Mouse (Mus musculus) regulatory T cell (primary cell): ENCODE measurements at regions not wholly inside any gene's neighbourhood (a gene's known extent, or its start where the extent isn't known, plus 50 kb on each side); places are given as distances from the start of the nearest gene placed in this dataset.

Source experiments
- in situ Hi-C: fragments of 300-600 bp; cut with MboI, MseI; formaldehyde crosslinking; loops from one replicate; pipeline ENCODE4 v1.15.1; 2025; ENCODE audit warnings: high pct_unique_total_duplicates

DNA sequence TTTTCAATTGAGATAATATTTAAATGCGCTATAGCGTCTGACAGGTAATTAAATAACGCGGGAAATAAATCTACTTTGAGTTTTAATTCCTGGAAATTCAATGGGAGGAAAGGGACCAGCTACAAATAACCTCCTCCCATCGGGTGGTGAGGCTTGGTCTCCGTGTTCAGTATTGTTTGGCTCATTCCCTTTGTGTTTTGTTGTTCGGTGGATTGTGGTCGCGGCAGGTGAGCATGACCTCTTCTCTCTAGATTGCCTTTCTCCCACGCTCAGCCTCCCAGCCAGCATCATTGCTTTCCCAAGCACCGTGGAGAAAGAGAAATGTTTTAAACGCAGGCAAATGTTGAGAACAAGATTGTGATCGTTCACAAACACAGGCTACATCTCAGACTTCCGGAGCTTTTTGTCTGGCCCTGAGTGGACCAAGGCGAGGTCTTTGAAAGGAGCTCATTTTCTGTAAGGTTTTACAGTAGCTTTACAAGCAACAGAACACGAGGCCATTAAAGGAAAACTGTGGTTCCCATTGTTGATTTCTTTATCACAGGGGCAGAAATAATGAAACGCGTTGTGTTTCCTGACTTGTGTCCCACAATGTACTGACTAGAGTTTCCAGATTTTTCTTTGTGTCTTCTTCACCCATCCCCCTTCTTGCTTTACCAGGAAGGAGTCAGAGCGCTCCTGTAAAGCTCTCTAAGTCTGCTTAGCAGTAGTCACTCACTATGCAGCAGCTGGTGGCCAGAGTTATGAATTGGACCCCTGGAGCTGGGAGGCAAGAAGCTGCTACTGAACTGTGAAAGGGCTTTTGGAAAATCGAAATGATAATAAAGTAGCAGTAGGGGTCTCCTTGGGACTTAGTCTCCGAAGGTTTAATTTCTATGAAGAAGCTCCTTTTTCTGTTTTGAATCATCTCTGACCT, 337.7 kb downstream of the Galc start:
- in situ Hi-C loops = no loop called here

DNA sequence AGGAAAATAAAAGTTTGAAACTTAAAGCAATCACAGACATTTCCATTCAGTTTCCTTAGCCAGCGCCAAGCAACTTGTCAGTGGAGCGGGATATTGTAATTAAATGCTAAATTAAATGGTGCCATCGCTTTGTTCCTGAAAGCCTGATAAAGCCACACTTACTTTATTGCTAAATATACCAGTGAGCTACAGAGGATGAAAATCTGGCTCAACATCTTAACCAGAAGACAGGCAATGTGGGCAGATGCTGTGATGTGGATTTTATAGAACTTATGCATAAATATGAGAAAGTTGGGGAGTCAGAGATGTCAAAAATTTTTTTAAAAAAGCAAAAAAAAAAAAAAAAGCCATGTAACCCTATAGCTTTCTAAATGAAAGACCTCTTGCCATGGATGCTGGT, 340.8 kb downstream of the Galc start:
- in situ Hi-C loops = no loop called here

DNA sequence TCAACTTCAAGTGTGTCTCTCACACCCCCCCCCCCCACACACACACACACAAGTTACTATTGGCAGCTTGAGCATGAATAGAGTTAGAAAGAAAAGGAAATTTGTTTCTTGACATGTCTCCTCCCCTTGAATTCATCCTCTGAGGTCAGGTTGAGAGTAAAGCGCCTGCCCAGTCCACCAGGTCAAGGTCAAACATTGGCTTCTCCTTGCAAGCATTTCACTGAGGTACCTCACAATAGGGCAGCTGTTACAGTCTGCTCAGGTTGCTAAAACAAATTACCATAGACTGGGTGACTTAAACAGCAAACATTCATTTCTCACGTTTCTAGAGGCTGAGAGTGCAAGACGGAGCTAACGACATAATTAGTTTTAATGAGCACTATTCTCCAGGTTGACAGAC, 344.2 kb downstream of the Galc start:
- in situ Hi-C loops = no loop called here

DNA sequence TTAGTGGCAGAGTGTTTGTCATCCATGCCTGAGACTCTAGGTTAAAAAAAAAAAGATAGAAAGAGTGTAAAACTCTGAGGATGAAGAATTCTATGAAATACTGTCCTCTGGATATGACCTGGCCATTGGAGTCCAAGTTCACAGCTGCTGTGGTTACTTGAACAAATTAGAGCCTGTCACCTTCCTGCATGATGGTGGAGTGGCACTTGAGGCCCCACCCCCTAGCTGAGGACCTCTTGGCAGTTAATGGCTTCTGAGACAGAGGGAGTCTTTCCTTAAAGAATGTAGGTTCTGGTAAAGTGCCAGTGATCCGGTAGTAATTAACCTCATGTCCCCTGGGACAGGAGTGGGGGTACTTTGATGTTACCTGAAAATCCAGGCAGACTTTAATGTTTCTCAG, 346.5 kb downstream of the Galc start:
- in situ Hi-C loops = no loop called here

DNA sequence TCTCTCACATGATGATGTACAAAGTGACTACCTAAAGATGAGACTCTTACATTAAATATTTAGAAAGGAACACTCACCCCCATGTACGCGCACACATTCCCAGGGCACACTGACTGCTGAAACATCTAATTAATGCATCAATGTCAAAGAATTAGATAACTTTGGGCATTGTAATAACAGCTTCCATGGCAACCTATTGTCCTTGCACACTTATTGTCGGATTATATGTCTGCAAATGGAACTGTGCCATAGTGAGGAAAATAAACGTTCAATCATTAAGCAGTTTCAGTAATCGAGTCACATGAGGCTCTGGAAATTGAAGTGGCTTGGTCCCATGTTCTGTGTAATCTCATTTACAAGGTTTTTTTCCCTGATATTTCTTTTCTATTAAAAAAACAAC, 360.0 kb downstream of the Galc start:
- in situ Hi-C loops = no loop called here

DNA sequence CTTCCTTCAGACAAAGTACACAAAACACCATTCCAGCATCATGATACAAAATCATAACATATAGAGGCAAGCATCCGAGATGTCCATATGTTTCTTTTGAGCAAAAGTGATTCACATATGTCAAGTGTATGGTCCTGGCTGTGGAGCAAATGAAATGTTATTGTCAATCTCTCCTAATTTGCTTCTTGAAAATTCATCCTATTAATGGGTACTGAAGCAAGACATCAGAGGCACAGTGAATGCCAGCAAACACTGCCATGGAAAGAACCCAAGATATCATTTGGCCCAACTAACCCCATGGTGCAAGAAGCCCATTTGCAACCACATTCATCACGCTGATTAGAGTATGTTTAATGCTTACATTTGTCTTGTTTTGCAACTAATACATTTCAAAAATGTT, 361.1 kb downstream of the Galc start:
- in situ Hi-C loops = no loop called here

DNA sequence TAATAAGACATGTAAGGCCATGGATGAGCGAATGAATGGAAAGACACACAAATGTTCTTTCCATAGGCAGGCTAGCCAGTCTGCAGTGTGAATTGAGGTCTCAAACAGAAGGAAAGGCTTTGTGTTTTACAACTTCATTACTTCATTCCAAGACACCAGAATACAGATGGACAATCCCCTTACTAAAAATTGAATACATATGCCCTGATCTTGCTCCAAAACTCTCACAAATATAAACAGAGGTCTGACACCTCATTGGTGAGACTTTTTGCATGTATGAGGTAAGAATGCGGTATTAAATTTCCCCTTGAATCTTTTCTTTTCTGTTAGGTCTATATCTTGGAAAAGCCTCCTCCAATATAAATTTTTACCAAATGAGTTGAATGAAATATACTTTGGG, 363.3 kb downstream of the Galc start:
- in situ Hi-C loops = no loop called here

DNA sequence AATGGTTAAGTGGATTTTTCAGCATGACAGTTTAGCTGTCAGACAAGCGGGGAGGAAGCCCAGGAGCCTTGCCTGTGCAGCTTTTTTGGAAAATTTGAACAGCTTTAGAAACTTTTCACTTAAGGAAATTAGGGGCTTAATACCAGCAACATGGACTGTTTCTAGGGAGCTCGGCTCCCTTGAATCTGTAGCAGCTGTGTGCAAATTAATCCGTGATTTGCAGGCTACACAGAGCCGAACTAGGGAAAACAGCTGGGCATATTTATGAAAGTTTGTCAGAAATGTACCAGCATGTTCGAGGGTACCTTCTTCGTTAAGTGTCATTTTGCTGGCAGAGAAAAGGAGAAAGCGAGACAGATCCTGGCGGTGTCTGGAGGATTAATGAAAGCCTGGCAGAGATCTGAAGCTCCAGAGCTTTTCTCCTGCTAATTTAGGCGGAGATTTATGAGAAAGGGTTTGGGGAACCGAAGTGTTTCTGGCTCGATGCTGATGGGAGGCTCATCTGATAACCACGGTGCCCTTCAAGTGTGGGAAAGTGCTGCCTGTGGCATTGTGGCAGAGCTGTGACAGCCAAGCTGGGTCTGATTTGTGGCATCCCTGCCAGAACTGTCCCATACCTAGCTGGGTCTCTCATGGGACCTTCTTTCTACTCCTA, 370.3 kb downstream of the Galc start:
- in situ Hi-C loops = no loop called here

DNA sequence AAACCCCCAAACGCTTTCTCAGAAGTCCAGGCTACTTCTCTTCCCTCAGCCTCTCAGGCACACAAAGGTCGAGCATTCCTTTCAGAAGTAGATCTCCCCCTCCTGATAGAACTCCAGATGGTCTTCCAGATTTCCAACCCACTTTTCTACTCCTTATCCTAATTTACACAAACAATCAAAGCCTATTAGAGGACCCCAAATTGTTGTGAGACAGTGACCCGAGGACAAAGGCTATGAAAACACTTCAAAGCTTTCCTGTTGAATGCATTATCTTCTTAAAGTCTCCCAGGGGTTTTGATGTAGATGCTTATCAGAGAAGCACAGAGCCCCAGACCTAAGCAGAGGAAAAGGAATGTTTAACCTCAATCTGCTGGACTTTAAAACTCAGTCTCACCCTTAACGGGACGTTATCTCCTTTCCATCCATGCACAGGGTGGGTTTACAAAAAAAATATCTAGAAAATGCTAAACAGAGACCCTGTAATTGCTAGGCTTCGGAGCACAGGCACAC, 370.9 kb downstream of the Galc start:
- in situ Hi-C loops = no loop called here

DNA sequence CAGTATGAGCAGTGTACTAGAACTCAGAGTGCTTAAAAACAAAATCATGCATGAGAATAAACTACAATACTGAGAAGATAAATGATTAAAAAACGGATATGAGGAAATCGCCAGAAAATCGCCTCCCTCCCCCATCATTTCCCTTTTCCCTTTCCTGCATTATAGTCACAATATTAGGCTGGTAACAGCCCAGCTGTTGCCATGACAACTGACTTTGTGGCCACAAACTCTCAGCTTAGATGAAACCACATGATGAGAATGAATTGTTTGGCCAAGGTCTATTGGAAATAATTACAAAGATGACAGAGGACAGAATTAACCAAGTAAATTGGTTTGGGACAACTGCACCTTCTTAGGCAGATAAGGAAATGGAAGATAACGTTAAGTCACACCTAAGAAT, 376.8 kb downstream of the Galc start:
- in situ Hi-C loops = no loop called here

DNA sequence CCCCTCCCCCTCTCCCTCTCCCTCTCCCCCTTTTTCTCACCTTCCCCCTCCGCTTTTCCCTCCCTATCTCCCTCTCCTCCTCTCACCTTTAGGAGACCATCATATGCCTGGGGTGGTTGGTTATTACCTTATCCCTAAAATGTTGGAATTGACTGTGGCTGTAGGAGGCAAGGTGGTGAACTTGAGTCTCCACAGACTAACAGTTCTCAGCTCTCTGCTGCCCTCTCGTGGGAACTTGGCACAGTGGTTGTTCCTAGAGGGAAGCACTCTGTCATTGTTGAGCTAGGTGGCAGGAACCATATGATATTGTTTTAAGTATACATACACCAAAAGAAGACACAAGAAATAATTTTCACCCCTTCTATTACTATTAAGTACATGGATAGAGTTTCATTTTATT, 386.9 kb downstream of the Galc start:
- in situ Hi-C loops = no loop called here

DNA sequence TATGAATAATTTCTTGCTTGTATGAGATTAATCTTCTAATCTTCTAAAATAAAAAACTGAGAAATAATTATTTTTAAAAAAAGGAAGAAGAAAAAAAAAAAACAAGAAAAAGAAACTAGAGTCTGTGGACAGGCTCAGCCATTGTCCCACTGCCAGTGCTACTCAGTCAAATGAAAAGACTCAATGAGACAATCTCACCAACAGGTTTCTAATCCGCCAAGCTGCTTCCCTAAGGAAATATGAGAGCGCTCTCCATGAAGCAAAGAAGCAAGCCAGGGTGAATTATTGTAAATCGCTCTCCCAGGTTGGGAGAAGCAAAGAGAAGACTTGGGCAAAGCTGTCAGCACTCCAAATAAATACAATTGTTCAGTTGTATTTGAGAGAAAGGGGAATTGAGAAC, 396.3 kb downstream of the Galc start:
- in situ Hi-C loops = no loop called here

DNA sequence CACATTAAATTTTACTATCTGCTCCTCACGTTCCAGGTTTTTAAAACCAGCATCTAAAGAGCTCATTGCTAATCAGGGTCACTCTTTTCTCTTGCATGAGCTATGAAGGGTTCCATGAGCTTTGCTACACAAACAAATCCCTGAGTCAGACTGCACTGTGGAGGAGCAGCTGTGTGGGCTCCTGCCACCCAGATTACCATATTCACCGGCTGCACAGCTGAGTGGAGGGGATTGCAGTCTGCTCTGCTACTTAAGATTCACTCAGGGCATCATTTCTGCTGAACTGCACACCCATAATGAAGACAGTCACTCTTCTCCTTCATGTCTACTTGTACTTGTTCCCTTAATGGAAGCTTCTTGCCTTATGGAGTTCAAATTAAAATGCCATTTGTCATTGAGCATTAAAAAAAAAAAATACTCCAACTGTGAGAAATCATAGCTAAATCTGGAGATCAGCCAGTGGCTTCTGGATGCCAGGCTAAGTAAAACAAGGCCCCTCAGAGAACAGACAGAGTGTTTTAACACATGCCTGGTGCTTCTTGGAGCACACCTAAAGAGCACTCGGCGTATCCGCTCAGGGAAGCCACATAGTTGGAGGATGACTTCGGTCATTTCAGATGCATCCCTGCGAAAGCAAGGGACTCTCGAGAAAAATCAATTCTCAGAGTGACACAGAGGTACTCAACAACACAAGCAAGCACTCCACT, 422.9 kb downstream of the Galc start:
- in situ Hi-C loops = no loop called here

DNA sequence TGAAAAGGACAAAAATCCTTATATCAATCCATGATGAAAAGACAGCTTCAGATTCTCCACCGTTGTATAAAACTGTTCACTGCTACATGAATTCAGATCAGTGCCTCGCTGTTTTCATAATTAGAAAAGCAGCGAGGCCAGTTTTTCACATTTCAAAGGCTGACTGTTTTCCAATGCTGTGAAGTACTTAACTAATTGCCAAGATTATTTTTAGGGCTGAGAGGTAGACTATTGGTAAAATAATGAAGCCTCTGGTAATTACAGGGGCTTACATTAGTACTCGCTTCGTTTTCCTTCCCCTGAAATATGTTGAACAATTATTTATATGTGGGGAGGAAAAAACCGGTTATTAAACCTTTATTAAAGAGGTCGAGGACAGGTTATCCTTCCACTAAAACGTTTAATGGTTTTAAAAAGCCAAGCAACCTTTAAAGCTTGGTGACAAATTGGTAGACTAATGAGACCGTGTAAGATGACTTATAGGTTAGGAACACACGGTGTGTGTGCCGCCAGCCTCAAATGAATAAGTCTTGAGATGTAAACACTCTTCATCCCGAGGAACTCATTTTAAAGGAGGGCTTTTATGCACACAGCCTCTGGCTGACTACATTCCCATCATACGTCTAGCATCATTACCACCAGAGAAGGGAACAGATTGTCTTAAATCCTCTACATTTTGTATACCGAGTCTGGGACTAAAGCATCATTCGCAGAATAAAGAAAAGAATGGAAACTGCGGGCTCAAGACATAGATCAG, 465.7 kb downstream of the Galc start:
- in situ Hi-C loops = no loop called here

DNA sequence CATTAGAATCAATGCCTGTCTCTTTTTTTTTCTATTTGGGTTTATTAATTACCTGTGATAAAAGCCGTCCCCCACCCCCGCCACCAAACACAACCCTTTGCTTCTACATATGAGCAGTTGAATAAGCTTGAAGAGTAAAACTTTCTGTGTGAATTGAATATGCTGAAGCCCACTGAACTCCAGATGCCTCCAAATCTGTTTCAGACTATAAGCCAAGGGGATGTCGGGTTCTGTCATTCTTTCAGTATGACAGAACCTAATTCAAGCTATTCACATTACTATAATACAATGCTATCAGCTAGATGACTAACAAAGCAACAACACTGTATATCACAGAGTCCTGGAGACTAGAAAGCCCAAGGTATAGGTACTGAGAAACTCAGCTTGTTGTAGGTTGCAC, 475.8 kb downstream of the Galc start:
- in situ Hi-C loops = loop anchor here (5.0 kb wide), 1 partner anchor 51 kb away; no protein-coding TSS in a partner anchor

DNA sequence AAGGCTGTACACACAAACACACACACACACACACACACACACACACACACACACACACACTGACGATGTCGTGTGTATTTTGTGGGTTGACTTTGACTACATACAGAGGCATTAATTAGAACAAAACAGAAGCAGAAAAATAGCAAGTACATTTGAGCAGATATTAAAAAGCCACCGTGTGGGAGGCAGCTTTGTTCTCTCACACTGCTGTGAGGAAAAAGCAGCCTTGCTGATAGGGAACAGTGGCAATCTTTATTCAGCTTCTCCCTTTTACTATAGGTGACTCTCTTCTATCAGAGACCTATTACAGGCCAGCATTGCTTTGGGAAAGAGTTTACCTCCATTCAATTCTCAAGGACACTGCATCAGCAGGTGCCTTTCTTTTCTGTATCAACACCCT, 500.1 kb downstream of the Galc start:
- in situ Hi-C loops = no loop called here

DNA sequence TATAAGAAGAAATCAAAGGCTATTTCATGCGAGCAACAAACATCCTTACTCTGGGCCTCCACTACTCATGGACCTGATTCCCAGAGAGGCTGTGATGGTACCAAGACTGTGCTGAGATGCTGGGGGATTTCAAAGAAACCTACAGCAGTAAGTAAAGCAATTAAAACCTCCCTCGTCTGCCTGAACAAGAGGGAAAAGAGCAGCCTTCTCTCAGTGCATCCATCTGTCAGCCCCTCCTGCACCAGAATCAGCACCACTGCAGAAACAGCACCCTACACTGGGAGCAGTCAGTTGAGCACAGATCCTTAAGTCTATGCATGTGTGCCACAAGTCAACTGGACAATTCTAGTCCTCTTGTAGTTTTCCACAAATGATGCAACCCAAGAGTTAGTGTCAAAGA, 500.6 kb downstream of the Galc start:
- in situ Hi-C loops = no loop called here

DNA sequence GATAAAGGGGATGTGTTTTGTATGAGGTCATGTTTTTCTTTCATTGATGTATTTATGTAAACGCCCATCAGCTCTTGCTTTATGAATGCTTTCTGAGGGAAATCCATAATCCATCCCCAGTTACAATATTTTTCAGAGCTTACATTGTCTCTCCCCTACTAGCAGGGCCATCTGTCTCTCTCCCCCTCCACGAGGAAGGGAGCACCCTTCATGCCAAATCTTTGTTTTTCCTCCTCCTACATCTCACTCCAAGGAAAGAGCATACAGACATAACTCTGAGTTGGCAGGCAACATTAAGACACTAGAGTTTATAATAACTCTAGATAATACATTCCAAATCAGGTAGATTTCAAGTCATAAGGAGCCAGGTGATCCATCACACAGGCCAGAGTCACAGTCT, 509.1 kb downstream of the Galc start:
- in situ Hi-C loops = no loop called here

DNA sequence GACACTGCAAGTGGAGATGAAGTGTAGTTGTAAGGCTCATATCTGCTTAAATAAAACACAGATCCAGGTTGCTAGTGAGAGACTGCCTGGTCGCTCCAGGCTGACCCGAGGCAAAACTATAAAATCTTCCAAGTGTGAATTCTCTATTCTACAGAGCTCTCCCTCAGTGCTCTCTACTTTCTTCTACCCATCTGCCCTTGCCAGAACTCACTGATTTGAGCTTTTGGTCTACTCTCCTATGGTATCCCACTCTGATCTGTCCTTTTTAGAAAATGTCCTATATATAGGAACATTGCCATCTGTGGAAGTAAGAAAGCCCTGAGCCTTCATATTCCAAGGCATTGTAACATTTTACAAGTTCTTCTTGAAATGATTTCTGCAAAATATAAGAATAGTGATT, 518.3 kb downstream of the Galc start:
- in situ Hi-C loops = loop anchor here (10.0 kb wide), 1 partner anchor 1136 kb away; no protein-coding TSS in a partner anchor

DNA sequence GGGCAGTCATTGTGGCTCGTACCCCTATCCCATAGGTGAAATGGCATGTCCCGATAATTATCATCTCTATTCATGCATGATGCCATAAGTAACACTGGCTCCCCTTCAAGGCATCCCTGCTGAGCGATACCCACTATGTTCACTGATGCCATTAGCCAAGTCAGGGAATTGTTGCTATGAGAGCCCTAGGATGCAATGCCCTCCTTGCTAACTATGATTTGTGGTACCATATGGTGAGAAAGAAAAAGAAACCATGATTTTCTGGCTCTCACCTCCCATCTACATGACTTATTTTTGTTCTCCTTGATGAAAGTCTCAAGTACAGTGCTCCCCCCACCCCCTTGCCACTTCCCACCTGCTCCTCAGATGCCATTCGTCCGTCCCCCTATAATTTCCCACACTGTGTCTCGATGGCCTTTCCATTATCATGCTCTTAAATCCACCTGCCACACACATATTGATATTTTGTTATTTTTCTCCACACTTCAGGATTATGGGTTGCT, 527.1 kb downstream of the Galc start:
- in situ Hi-C loops = loop anchor here (5.0 kb wide), 1 partner anchor 50 kb away; no protein-coding TSS in a partner anchor

DNA sequence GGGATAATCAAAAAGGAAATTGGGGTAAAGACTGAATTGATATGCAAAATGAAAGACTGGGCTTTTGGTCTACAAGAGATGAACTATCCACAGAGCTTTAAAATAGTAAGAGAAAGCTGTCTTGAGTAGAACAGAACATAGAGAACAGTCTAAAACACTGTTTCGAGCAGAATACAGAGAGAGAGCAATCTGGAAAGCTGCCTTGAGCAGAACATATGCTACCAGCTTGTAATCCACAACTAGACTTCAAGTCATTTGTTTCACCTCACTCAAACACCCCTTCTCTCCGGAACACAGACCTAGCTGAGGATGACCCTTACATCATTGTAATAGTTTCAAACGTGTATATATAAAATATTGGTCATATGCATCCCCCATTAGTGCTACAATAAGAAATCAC, 538.7 kb downstream of the Galc start:
- in situ Hi-C loops = loop anchor here (25.0 kb wide), 1 partner anchor 967 kb away; no protein-coding TSS in a partner anchor
